Mouse (Mus musculus) thymus, adult 2 months (tissue): ENCODE data around the gene Gm20388.

Source experiments
- CTCF ChIP-seq: fragments of 200-500 bp; IDR thresholded peaks from 2 replicates; pipeline ENCODE4 v1.5.1; 2012; ENCODE audit warnings: mild to moderate bottlenecking, control low read depth, low read length, moderate library complexity, borderline replicate concordance; ENCODE audit not compliant: control insufficient read depth, poor library complexity, insufficient read depth; ENCODE audit errors: extremely low read depth
- POLR2A ChIP-seq: fragments of 200-500 bp; IDR thresholded peaks from 2 replicates; pipeline ENCODE4 v1.6.1; 2012; ENCODE audit warnings: mild to moderate bottlenecking, low read length, control low read depth, moderate library complexity; ENCODE audit not compliant: control insufficient read depth, poor library complexity, insufficient read depth; ENCODE audit errors: extremely low read depth

DNA sequence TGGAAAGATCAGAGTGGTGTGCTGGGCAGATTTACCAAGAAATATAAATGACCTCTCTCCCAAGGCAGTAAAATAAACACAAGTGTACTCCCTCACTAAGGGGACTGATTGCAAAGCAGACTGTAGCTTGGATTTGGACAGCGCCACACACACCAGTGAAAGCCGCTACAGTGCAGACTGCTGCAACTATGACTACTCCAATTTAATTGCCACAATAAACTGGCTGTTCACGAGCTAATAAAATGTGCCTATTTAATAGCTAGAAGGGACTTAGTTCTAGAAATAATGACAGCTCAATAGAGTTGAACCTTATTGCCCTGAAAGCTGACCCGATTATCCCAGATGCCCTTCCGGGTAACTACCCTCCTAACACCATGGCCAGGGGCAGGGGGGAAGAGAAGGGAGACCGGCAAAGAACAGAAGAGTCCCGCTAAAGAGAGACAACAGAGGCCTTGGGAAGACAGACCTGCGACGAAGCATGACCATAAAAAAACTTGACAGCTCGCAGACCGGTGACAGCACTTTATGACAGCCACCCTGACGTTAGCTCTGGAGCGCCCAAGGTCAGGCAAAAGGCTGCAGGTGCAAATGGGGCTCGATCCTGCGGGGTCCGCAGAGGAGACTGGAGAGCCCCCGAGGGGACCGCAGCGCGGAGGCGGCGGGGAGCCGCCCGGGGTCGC lies 189.9 kb downstream of the Gm20388 start:
- TF ChIP-seq CTCF (no peak), POLR2A (no peak)
